Mouse (Mus musculus) cerebellum, adult 2 months (tissue): ENCODE results near the gene AU040320. TPM values are rescaled to one million over a fixed set of nuclear protein-coding genes. Genes with fewer than 3 reads are reported as not detected.

Source experiments
- DNase-seq, 2 experiments: peaks; one replicate each; pipeline ENCODE4 v3.0.0; 2021
- H3K27ac ChIP-seq: fragments of 200-500 bp; 2 replicates; pipeline ENCODE4 v1.5.1; 2012; ENCODE audit warnings: low read length, control low read depth, inconsistent platforms; ENCODE audit not compliant: insufficient read depth
- H3K27me3 ChIP-seq: fragments of 200-500 bp; 2 replicates; pipeline ENCODE4 v1.6.1; 2012; ENCODE audit warnings: inconsistent platforms, mild to moderate bottlenecking, low read length, moderate library complexity; ENCODE audit not compliant: control insufficient read depth, insufficient read depth
- H3K4me1 ChIP-seq: fragments of 200-500 bp; 2 replicates; pipeline ENCODE4 v1.6.1; 2011; ENCODE audit warnings: low read length; ENCODE audit not compliant: control insufficient read depth, insufficient read depth
- H3K4me3 ChIP-seq: fragments of 200-500 bp; replicated peaks from 2 replicates; pipeline ENCODE3; 2011; ENCODE audit warnings: mild to moderate bottlenecking, low read depth, low read length, control low read depth; ENCODE audit not compliant: insufficient read depth
- CTCF ChIP-seq: fragments of 200-500 bp; IDR thresholded peaks from 2 replicates; pipeline ENCODE4 v1.5.1; 2011; ENCODE audit warnings: low read depth, mild to moderate bottlenecking, control low read depth, low read length, moderate library complexity, borderline replicate concordance; ENCODE audit not compliant: insufficient read depth
- POLR2A ChIP-seq: fragments of 200-500 bp; IDR thresholded peaks from 2 replicates; pipeline ENCODE4 v1.6.1; 2011; ENCODE audit warnings: low read length, control low read depth, borderline replicate concordance; ENCODE audit not compliant: insufficient read depth
- WGBS: fragments of 180-500 bp; shearing (Covaris S2); methylation state at CpG from one replicate; pipeline ENCODE4 v1.1.7; 2018; 5-methylcytosine and 5-hydroxymethylcytosine counted together
- polyA plus RNA-seq: library from polyadenylated mRNA; depleted of rRNA; stranded (reverse); fragments of >200 nt; gene quantifications from 2 replicates; pipeline ENCODE4 v1.2.3, GENCODE M21; 2012; rRNA removed

AU040320 gene
- 51.0 and 51.2 TPM in 2 replicates for polyA plus RNA-seq

DNA sequence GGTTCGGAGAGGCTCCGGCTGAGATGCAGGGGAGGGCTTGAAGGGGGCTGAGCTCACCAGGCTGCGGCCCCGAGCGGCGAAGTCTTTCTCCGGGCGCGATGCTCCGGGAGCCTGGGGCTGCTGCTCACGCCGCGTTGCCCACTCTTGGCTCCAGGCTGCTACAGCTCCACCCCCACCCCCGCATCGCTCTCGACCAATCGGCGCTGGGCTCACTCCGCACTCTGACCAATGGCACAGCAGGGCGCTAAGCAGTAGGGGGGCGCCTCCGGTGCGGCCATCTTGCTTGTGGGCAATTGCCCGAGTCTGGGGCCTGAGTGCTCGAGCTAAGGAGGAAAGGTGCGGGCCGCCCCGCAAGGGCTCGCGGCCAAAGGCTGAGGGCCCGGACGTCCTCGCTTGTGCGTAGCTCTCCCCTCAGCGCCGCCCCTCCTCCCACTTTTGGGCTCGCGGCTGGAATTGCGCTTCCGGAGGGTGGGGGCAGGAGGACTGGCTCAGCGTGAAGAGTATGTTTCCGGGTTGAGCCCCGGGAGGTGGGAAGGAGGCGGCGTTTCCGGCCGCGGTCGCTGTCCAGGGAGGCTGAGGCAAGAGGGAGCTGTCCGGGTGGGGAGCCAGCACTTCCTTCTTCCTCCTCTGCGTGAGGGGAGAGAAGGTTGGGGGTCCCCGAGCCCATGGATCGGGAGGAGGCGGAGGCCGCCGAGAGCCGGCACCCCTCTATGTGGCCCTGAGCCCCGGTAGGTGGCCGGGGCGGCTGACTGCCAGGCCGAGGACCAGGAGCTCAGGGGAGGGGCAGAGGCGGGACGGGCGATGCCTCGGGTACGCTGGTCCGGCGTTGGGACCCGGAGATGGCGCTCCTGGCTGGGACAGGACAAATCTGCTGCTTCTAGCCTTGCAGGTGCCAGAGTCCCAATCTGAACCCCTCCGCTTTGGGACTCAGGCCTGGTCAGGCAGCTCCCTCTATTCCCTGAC is at the start of gene AU040320, which contains the start of gene Ncdn:
Gene AU040320 (plus strand): TSS at position 277 of the 963 bp plus-strand sequence.
Gene Ncdn (minus strand): TSS at position 171 of the 963 bp plus-strand sequence.
- TF ChIP-seq POLR2A (peak; percentile 88), CTCF (no peak)
- DNase-seq, result peak; percentile 98 to 99
- Histone ChIP-seq H3K27ac (peak within 1 kb of the TSS; percentile 97), H3K4me1 (peaks cover 20% of the 10 kb centered on the region), H3K4me3 (peak within 1 kb of the TSS; percentile 96), H3K27me3 (no peaks in the 10 kb centered on the region)
- 1% methylated on average over 71 of the region's 71 CpGs for WGBS

DNA sequence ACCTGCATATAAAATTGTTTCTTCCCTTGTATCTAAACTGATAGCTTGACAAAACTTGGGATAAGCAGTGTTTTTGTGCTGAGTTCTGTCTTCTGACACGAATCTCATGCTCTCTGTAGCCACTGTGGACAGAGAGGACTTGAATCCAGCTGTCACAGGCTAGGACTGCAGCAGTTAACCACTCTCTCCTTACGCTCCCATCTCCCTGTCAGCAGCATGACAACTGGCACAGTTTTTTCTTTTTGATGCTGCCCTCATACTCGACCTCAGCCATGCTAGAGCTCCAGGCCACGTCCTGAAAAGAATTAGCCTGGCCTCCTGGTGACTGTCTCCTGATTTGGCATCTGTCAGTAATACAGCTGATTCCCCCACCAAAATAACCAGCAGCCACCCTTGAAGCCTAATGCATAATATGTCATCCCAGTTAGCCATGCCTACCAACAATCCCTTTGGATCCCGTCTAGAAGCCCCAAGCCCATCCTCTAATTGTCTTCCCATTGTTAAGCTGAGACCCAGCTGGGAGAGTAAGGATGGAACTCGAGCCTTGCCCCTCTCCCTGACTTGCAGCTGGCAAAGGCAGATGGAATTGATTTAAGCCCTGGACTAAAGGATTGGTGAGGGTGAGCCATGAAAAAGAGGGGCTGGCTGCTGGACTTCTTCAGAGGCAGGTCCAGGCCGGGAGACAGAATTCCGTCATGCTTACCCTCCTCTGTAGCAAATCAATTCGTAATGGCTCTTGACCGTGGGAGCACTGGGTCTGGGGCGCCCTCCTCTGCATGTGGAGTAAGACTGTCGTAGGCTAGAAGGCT is 46.5 kb upstream of the AU040320 start:
- Histone ChIP-seq H3K4me1 (no peaks in the 10 kb centered on the region), H3K27me3 (no peaks in the 10 kb centered on the region)

DNA sequence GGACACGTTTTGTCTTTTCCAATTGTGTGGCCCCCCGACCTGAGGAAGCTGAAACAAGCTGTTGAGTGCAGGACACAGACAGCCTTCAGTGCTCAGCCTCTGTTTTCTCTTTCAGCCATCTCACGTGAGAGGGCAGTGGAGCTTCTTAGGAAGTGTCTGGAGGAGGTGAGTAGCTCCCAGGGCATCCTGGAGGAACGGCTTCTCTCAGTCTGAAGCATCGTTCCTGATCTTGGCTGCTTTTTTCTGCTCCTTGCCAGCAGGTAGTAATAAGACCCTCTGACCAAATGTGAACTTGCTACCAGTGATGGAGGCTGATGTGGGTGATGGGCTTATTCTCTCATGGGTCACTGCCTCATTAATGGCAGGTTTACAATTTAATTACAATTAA is 45.9 kb upstream of the AU040320 start:
- no peak for TF ChIP-seq CTCF
- TF ChIP-seq POLR2A, result no peak
- Histone ChIP-seq H3K4me1 (no peaks in the 10 kb centered on the region), H3K27me3 (no peaks in the 10 kb centered on the region), H3K27ac (no peak overlapping the region), H3K4me3 (no peak overlapping the region)
- 28% methylated on average over 5 of the region's 5 CpGs for WGBS
- no peak for DNase-seq

More for the DNA sequence above, 46.5 kb upstream of the AU040320 start:
- 29% methylated on average over 12 of the region's 12 CpGs for WGBS
- H3K27ac ChIP-seq, result no peak overlapping the region
- no peak for DNase-seq
- H3K4me3 ChIP-seq, result no peak overlapping the region
- TF ChIP-seq CTCF (no peak), POLR2A (no peak)

DNA sequence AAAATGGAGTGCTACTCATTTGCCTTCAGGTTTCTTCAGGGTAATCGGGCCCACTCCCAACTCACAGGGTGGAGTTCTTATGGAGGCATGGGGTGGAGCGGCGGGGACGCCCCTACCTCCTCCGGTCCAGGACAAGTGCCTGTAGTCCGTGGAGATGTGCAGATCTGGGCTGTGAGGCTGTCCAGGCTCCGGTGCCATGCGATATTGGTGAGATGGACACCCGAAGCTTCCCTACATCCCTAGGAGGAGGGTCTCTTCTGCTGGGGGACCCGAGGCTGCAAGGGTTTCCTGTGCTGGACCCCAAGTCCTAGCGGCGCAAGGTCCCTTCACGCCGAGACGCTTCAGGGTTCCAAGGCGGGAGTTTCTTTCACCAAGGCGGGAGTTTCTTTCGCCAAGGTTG is 21.2 kb upstream of the AU040320 start:
- Histone ChIP-seq H3K4me1 (no peaks in the 10 kb centered on the region), H3K4me3 (no peak overlapping the region), H3K27ac (no peak overlapping the region), H3K27me3 (peaks cover 6% of the 10 kb centered on the region; the same call in 1 of the 2 replicates)
- DNase-seq, result no peak
- 2% methylated on average over 18 of the region's 18 CpGs for WGBS
- no peak for TF ChIP-seq CTCF
- no peak for TF ChIP-seq POLR2A

DNA sequence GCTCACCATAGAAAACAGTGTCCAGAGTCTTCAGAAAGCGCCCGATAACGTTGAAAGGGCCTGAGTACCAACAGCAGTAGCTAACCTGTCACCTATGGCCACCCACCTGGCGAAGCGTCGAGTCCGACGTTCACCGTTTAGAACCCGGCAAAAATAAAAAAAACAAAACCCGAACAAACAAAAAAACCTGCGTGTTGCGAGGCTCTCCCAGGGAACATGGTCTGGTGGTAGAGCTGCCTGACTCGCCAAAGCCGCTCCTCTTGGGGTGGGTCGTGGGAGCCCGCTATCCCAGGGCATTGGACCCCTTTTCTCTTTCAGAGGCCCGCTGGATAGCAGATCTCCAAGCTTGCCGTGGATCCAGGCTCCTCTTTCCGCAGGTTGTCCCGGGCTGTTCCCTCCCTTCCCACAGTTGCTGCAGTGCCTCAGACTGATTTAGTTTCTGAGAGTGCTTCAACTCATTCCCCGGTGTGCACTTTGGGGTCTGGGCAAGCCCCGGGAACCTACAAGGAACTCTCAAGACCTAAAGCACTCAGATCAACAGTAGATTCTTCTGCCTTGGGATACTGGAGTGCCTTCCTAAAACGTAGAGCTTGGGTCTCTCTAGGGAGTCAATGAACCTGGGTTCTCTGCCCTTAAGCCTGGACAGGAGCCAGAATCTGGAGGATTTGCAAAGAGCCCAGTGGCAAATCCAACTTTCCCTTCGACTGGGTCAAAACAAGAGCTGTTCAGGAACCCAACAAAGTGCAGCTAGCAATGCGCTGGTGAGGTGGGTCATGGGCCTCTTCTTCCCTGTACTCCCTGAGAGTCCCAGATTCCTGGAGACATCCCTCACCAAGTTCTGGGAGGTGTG is 20.6 kb upstream of the AU040320 start:
- H3K27me3 ChIP-seq, result peaks cover 6% of the 10 kb centered on the region; the same call in 1 of the 2 replicates
- DNase-seq, result no peak
- no peak overlapping the region for H3K27ac ChIP-seq
- H3K4me3 ChIP-seq, result no peak overlapping the region
- no peaks in the 10 kb centered on the region for H3K4me1 ChIP-seq
- 4% methylated on average over 26 of the region's 26 CpGs for WGBS
- TF ChIP-seq POLR2A (no peak), CTCF (no peak)

DNA sequence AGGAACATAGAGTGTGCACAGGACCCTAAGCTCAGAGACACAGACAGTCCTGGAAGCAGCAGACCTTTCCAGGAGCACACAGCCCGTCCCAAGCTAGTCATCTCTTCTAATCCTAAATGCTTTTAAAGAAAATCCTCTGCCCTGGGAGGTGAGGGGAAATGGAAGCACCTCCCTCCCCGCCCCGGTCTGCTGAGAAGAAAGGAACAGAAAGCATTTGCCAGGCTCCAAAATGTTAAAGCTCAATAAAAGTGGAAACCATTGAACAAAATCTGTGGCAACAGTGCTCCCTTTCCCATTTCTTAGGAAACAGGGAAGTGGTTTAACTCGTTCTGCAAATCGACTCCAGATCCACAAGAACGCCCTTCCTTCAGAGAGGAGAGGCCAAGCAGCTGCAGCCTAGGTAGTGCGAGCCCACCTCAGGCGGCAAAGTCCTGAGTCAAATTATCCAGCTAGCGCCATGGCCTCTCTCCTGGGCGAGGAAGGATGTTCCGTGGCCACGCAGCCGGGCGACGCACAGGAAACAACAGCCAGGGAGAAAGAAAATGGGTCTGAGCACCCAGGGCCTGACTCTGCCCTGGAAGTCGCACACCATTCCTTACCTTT is 19.2 kb upstream of the AU040320 start:
- 7% methylated on average over 16 of the region's 16 CpGs for WGBS
- Histone ChIP-seq H3K27ac (no peak overlapping the region), H3K4me1 (no peaks in the 10 kb centered on the region), H3K4me3 (no peak overlapping the region), H3K27me3 (peaks cover 6% of the 10 kb centered on the region; the same call in 1 of the 2 replicates)
- no peak for TF ChIP-seq POLR2A
- DNase-seq, result no peak
